18 mouse cellular contexts compared by ENCODE assay signal in the genomic region with DNA sequence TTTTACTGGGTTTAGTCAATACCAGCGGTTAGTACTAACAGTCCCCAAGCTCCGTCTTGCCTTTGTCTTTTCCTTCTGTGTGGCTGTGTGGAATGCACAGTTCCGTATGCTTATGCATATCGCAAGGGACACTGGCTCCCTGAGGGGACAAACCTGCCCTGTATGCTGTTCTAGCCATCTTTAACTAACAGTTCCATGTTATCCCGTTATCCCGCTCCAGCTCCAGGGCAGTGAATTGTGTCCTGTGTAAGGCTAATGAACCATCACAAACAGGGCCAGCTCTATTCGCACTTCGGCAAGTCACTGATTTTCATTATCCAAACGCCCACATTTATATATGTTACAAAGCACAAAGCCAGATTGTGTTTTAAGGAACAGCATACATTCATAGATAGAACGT.
DNase-seq lines count a peak whose midpoint lies in the region; ATAC-seq lines count a peak whose summit lies in the region.
"Had no signal": no experiment of that assay in that cellular context is flagged by ENCODE, and none has a peak within 500 bp of the region (broad histone marks: within the 10 kb centered on the region; RNA-seq: fewer than 3 reads in every experiment).

No protein-coding gene starts in this region.

- no peaks in the 10 kb centered on the region for H3K9me3 ChIP-seq in forebrain, embryonic 12.5 days
- no peaks in the 10 kb centered on the region for H3K9me3 ChIP-seq in forebrain, embryonic 10.5 days
- H3K9me3 ChIP-seq in neural tube, embryonic 11.5 days (ENCODE audit: control insufficient read depth, low read length) = no peaks in the 10 kb centered on the region
- H3K9me3 ChIP-seq in hindbrain, embryonic 16.5 days (ENCODE audit: control insufficient read depth, low read length) = no peaks in the 10 kb centered on the region
- H3K9me3 ChIP-seq: embryonic facial prominence, embryonic 12.5 days; limb, embryonic 13.5 days; liver, embryonic 15.5 days had no signal

- no peak overlapping the region for H3K4me2 ChIP-seq in forebrain, embryonic 12.5 days
- H3K4me2 ChIP-seq in neural tube, embryonic 11.5 days (ENCODE audit: low read depth) = no peak overlapping the region
- H3K4me2 ChIP-seq in hindbrain, embryonic 16.5 days (ENCODE audit: low read length) = peak overlapping the region; percentile 19
- H3K4me2 ChIP-seq: embryonic facial prominence, embryonic 12.5 days; limb, embryonic 13.5 days; liver, embryonic 15.5 days had no signal

- no peak overlapping the region for H3K4me3 ChIP-seq in forebrain, embryonic 12.5 days (replicated peaks)
- no peak overlapping the region for H3K4me3 ChIP-seq in forebrain, embryonic 10.5 days
- H3K4me3 ChIP-seq in neural tube, embryonic 11.5 days (ENCODE audit: low read depth, low read length) = no peak overlapping the region
- no peak overlapping the region for H3K4me3 ChIP-seq in hindbrain, embryonic 16.5 days (ENCODE audit: low read length)
- H3K4me3 ChIP-seq: embryonic facial prominence, embryonic 12.5 days; limb, embryonic 13.5 days; liver, embryonic 15.5 days; megakaryocyte, embryonic 14.5 days had no signal

- H3K36me3 ChIP-seq in forebrain, embryonic 12.5 days (replicated peaks) = no peaks in the 10 kb centered on the region
- H3K36me3 ChIP-seq in forebrain, embryonic 10.5 days (replicated peaks) = no peaks in the 10 kb centered on the region
- no peaks in the 10 kb centered on the region for H3K36me3 ChIP-seq in neural tube, embryonic 11.5 days (ENCODE audit: control insufficient read depth, insufficient read depth, low read length)
- H3K36me3 ChIP-seq in hindbrain, embryonic 16.5 days (ENCODE audit: control insufficient read depth, insufficient read depth, low read length) = no peaks in the 10 kb centered on the region
- H3K36me3 ChIP-seq: embryonic facial prominence, embryonic 12.5 days; limb, embryonic 13.5 days; liver, embryonic 15.5 days had no signal

- H3K27me3 ChIP-seq in forebrain, embryonic 12.5 days = no peaks in the 10 kb centered on the region
- no peaks in the 10 kb centered on the region for H3K27me3 ChIP-seq in forebrain, embryonic 10.5 days (ENCODE audit: poor library complexity, severe bottlenecking)
- no peaks in the 10 kb centered on the region for H3K27me3 ChIP-seq in neural tube, embryonic 11.5 days (ENCODE audit: control insufficient read depth, insufficient read depth, low read length)
- H3K27me3 ChIP-seq in hindbrain, embryonic 16.5 days (replicated peaks; ENCODE audit: control insufficient read depth, insufficient read depth, low read length) = no peaks in the 10 kb centered on the region
- H3K27me3 ChIP-seq: embryonic facial prominence, embryonic 12.5 days; limb, embryonic 13.5 days; liver, embryonic 15.5 days; megakaryocyte, embryonic 14.5 days had no signal

- ATAC-seq in forebrain, embryonic 12.5 days (ENCODE audit: low FRiP score) = peak; percentile 74; the same call in 1 of the 2 replicates
- peak; percentile 53; the same call in 1 of the 2 replicates for ATAC-seq in neural tube, embryonic 11.5 days (ENCODE audit: insufficient read depth, low FRiP score, low TSS enrichment)
- ATAC-seq in hindbrain, embryonic 16.5 days = peak; percentile 34; the same call in 1 of the 2 replicates
- no peak for ATAC-seq in CD4-positive, CD25-positive, alpha-beta regulatory T cell, adult 4 months

- H3K9ac ChIP-seq in forebrain, embryonic 12.5 days = no peak overlapping the region
- no peak overlapping the region for H3K9ac ChIP-seq in neural tube, embryonic 11.5 days (ENCODE audit: low read length)
- no peak overlapping the region for H3K9ac ChIP-seq in hindbrain, embryonic 16.5 days (ENCODE audit: low read depth, low read length)
- H3K9ac ChIP-seq: embryonic facial prominence, embryonic 12.5 days; limb, embryonic 13.5 days; liver, embryonic 15.5 days had no signal

- no peaks in the 10 kb centered on the region for H3K4me1 ChIP-seq in forebrain, embryonic 12.5 days
- H3K4me1 ChIP-seq in forebrain, embryonic 10.5 days = peaks cover 5% of the 10 kb centered on the region; the same call in 1 of the 2 replicates
- 0 out of 2 replicates have a peak, but pooled peaks cover 2% of the 10 kb centered on the region for H3K4me1 ChIP-seq in neural tube, embryonic 11.5 days (ENCODE audit: control insufficient read depth, insufficient read depth, low read length)
- no peaks in the 10 kb centered on the region; the same call in 1 of the 2 replicates for H3K4me1 ChIP-seq in hindbrain, embryonic 16.5 days (ENCODE audit: control insufficient read depth, insufficient read depth, low read depth, low read length)
- H3K4me1 ChIP-seq: embryonic facial prominence, embryonic 12.5 days; liver, embryonic 15.5 days; megakaryocyte, embryonic 14.5 days had no signal

- no peak for DNase-seq in forebrain, embryonic 10.5 days (ENCODE audit: extremely low spot score, low spot score)
- DNase-seq in neural tube, embryonic 11.5 days (ENCODE audit: low spot score) = peak; percentile 49
- no peak for DNase-seq in neural tube, embryonic 10.5 days (ENCODE audit: extremely low spot score, low spot score)
- no peak for DNase-seq in thymus, postnatal 4 days
- no peak for DNase-seq in right cerebral cortex, postnatal 4 days
- DNase-seq: adrenal gland, postnatal 10 days; cerebellum, adult 11-12 months; heart, adult 11 months; kidney, adult 11 months; kidney, postnatal 10 days; lung, postnatal 10 days had no signal

- H3K27ac ChIP-seq in forebrain, embryonic 12.5 days = no peak overlapping the region
- no peak overlapping the region for H3K27ac ChIP-seq in forebrain, embryonic 10.5 days
- no peak overlapping the region for H3K27ac ChIP-seq in neural tube, embryonic 11.5 days (ENCODE audit: low read depth, low read length)
- H3K27ac ChIP-seq in hindbrain, embryonic 16.5 days (ENCODE audit: low read depth, low read length) = no peak overlapping the region
- H3K27ac ChIP-seq: embryonic facial prominence, embryonic 12.5 days; limb, embryonic 13.5 days; liver, embryonic 15.5 days had no signal

- 48% methylated on average over 10 of the region's 10 CpGs for WGBS in forebrain, embryonic 12.5 days
- 77% methylated on average over 10 of the region's 10 CpGs for WGBS in forebrain, embryonic 10.5 days
- 62% methylated on average over 10 of the region's 10 CpGs for WGBS in neural tube, embryonic 11.5 days
- WGBS in hindbrain, embryonic 16.5 days = 48% methylated on average over 10 of the region's 10 CpGs
